Mouse (Mus musculus): ENCODE measurements around the gene Zranb3.

Gene Zranb3

GRCm38 (mm10) chr1:127945696-127946575, 156.9 kb downstream of the Zranb3 start:
- DNase-seq (ENCODE audit: low spot score in 2 of 2): no peak

- DNase-seq (ENCODE audit: low spot score in 2 of 2): no peak
Observed at GRCm38 (mm10) chr1:127943516-127943915, 159.3 kb downstream of the Zranb3 start.

GRCm38 (mm10) chr1:127942231-127942630, 160.6 kb downstream of the Zranb3 start:
- no peak for DNase-seq (ENCODE audit: low spot score in 2 of 2)

- no peak for DNase-seq (ENCODE audit: low spot score in 2 of 2)
Observed at GRCm38 (mm10) chr1:127937277-127937676, 165.6 kb downstream of the Zranb3 start.

GRCm38 (mm10) chr1:127934322-127934721, 168.5 kb downstream of the Zranb3 start:
- no peak for DNase-seq (ENCODE audit: low spot score in 2 of 2)

GRCm38 (mm10) chr1:127933405-127933804, 169.4 kb downstream of the Zranb3 start:
- DNase-seq (ENCODE audit: low spot score in 2 of 2): no peak

- DNase-seq (ENCODE audit: low spot score in 2 of 2): no peak
Observed at GRCm38 (mm10) chr1:127915802-127916201, 187.0 kb downstream of the Zranb3 start.

GRCm38 (mm10) chr1:127915316-127915715, 187.5 kb downstream of the Zranb3 start:
- no peak for DNase-seq (ENCODE audit: low spot score in 2 of 2)

- no peak for DNase-seq (ENCODE audit: low spot score in 2 of 2)
Observed at GRCm38 (mm10) chr1:127913116-127913515, 189.7 kb downstream of the Zranb3 start.

- no peak for DNase-seq (ENCODE audit: low spot score in 2 of 2)
Observed at GRCm38 (mm10) chr1:127904774-127905385, 198.0 kb downstream of the Zranb3 start.

Data from spleen, postnatal 36 days (tissue).